Mouse (Mus musculus): Measurements from ENCODE around the gene Treml1. TPM values are rescaled to one million over a fixed set of nuclear protein-coding genes. Genes with fewer than 3 reads are reported as not detected.

Treml1 gene
- total and polyA plus RNA-seq, 3 experiments = 0.96 to 1.7 TPM; not detected in 1

- peak overlapping the region; percentile 65 to 74 for H3K4me3 ChIP-seq (ENCODE audit: control insufficient read depth in 1 of 2, insufficient read depth in 1 of 2, low read depth in 2 of 2, low read length in 2 of 2)
- DNase-seq (ENCODE audit: low read depth, low spot score) = no peak
- no peaks in the 10 kb centered on the region for H3K9me3 ChIP-seq (replicated peaks; ENCODE audit: insufficient read depth, low read length)
- peaks cover 0 to 36% of the 10 kb centered on the region in 2 experiments; a peak in 3 of 4 replicates for H3K36me3 ChIP-seq (ENCODE audit: control insufficient read depth in 1 of 2, insufficient read depth in 2 of 2, low read length in 2 of 2)
- peak overlapping the region; percentile 100 for H3K27ac ChIP-seq (ENCODE audit: control insufficient read depth, low read depth, low read length)
- H3K4me1 ChIP-seq (ENCODE audit: control insufficient read depth in 1 of 2, insufficient read depth in 2 of 2, low read length in 2 of 2) = peaks cover 3 to 19% of the 10 kb centered on the region in 2 experiments
- peak overlapping the region; percentile 96 for H3K9ac ChIP-seq (ENCODE audit: control insufficient read depth, low read depth, low read length, poor library complexity, severe bottlenecking)
- peaks cover 51% of the 10 kb centered on the region for H3K79me2 ChIP-seq (ENCODE audit: control insufficient read depth, insufficient read depth, low read length, poor library complexity)
- no peaks in the 10 kb centered on the region for H3K27me3 ChIP-seq (ENCODE audit: control insufficient read depth in 1 of 2, insufficient read depth in 2 of 2, low read length in 2 of 2)
- 0 out of 2 replicates have a peak, but pooled peaks have one; percentile 62 for TF ChIP-seq CHD1 (IDR thresholded peaks at IDR 0.05; ENCODE audit: low read depth, low read length)
- TF ChIP-seq ZNF384 (IDR thresholded peaks at IDR 0.05; ENCODE audit: low read depth, low read length) = no peak
- no peak for TF ChIP-seq SMC3 (IDR thresholded peaks at IDR 0.05; ENCODE audit: low read depth, low read length)
- TF ChIP-seq UBTF (IDR thresholded peaks at IDR 0.05; ENCODE audit: borderline replicate concordance, insufficient read depth, low read depth, low read length) = no peak
- peak; percentile 35 for TF ChIP-seq MAX (IDR thresholded peaks at IDR 0.05; ENCODE audit: low read length)
- TF ChIP-seq HCFC1 (IDR thresholded peaks at IDR 0.05; ENCODE audit: low read depth, low read length) = no peak
- TF ChIP-seq POLR2AphosphoS2 (IDR thresholded peaks at IDR 0.05; ENCODE audit: low read length) = no peak
- TF ChIP-seq RCOR1 (IDR thresholded peaks at IDR 0.05; ENCODE audit: low read depth, low read length) = no peak
- TF ChIP-seq USF2 (IDR thresholded peaks at IDR 0.05; ENCODE audit: borderline replicate concordance in 1 of 2, insufficient read depth in 1 of 2, low read depth in 1 of 2, low read length in 2 of 2) = no peak
- TF ChIP-seq JUND (IDR thresholded peaks at IDR 0.05; ENCODE audit: low read depth, low read length) = no peak
- peak; percentile 80; the same call in 1 of the 2 replicates for TF ChIP-seq ZMIZ1 (IDR thresholded peaks at IDR 0.05; ENCODE audit: low read depth, low read length)
- TF ChIP-seq CTCF (IDR thresholded peaks at IDR 0.05 in 2 of 3, conservative IDR thresholded peaks at IDR 0.05 in 1 of 3; ENCODE audit: control insufficient read depth in 1 of 3, insufficient read depth in 1 of 3, low read depth in 2 of 3, low read length in 3 of 3, poor library complexity in 1 of 3, severe bottlenecking in 1 of 3) = no peak
- TF ChIP-seq KAT2A (conservative IDR thresholded peaks at IDR 0.05; ENCODE audit: low read depth, low read length) = no peak; the same call in 1 of the 2 replicates
- TF ChIP-seq POLR2A (IDR thresholded peaks at IDR 0.05; ENCODE audit: control insufficient read depth in 1 of 2, insufficient read depth in 1 of 2, low read depth in 1 of 2, low read length in 2 of 2, poor library complexity in 1 of 2) = peak; percentile 66 to 85; a peak in 3 of 4 replicates
- TF ChIP-seq RAD21 (IDR thresholded peaks at IDR 0.05; ENCODE audit: low read depth, low read length) = no peak
- TF ChIP-seq MAZ (IDR thresholded peaks at IDR 0.05; ENCODE audit: low read depth, low read length) = no peak
- TF ChIP-seq BHLHE40 (IDR thresholded peaks at IDR 0.05; ENCODE audit: borderline replicate concordance, low read depth, low read length) = no peak
- TF ChIP-seq GATA1 (IDR thresholded peaks at IDR 0.05; ENCODE audit: low read depth, low read length) = peak; percentile 68
- TF ChIP-seq MEF2A (IDR thresholded peaks at IDR 0.05; ENCODE audit: extremely low read depth, insufficient replicate concordance, low read depth, low read length, poor library complexity, severe bottlenecking) = no peak
- TF ChIP-seq EP300 (IDR thresholded peaks at IDR 0.05; ENCODE audit: low read depth in 1 of 2, low read length in 2 of 2) = peak in 1 of 2 experiments; percentile 41; a peak in 2 of 4 replicates
- TF ChIP-seq CHD2 (IDR thresholded peaks at IDR 0.05; ENCODE audit: low read length) = no peak
- TF ChIP-seq TBP (IDR thresholded peaks at IDR 0.05; ENCODE audit: low read depth, low read length) = no peak
- TF ChIP-seq E2F4 (IDR thresholded peaks at IDR 0.05; ENCODE audit: borderline replicate concordance, low read depth, low read length) = peak; percentile 42; the same call in 1 of the 2 replicates
- no peak for TF ChIP-seq ZC3H11A (IDR thresholded peaks at IDR 0.05; ENCODE audit: low read depth, low read length)
- TF ChIP-seq MYC (IDR thresholded peaks at IDR 0.05; ENCODE audit: low read depth, low read length) = 0 out of 2 replicates have a peak, but pooled peaks have one; percentile 57
- TF ChIP-seq SIN3A (IDR thresholded peaks at IDR 0.05; ENCODE audit: low read length) = peak; percentile 89
- TF ChIP-seq NRF1 (IDR thresholded peaks at IDR 0.05; ENCODE audit: insufficient read depth, low read depth, low read length, poor library complexity, severe bottlenecking) = no peak
- no peak for TF ChIP-seq MAFK (IDR thresholded peaks at IDR 0.05; ENCODE audit: borderline replicate concordance, low read depth, low read length)
- peak; percentile 84; the same call in 1 of the 2 replicates for TF ChIP-seq POLR2AphosphoS5 (IDR thresholded peaks at IDR 0.05; ENCODE audit: borderline replicate concordance, low read depth, low read length)
- TF ChIP-seq MXI1 (IDR thresholded peaks at IDR 0.05; ENCODE audit: low read depth, low read length) = peak; percentile 84
- TF ChIP-seq TCF12 (IDR thresholded peaks at IDR 0.05; ENCODE audit: low read depth, low read length) = peak; percentile 3; the same call in 1 of the 2 replicates
- no peak for TF ChIP-seq ZKSCAN1 (IDR thresholded peaks at IDR 0.05; ENCODE audit: low read depth, low read length)
- peak; percentile 79 for TF ChIP-seq NELFE (IDR thresholded peaks at IDR 0.05; ENCODE audit: low read depth, low read length)
- TF ChIP-seq ETS1 (IDR thresholded peaks at IDR 0.05; ENCODE audit: low read depth, low read length) = peak; percentile 55; the same call in 1 of the 2 replicates
- no peak for TF ChIP-seq GABPA (IDR thresholded peaks at IDR 0.05; ENCODE audit: low read depth, low read length)
- no peak for TF ChIP-seq USF1 (IDR thresholded peaks at IDR 0.05; ENCODE audit: low read depth, low read length)
- no peak for TF ChIP-seq TAL1 (IDR thresholded peaks at IDR 0.05; ENCODE audit: low read length)
Observed at GRCm38 (mm10) chr17:48410299-48410785, 50.6 kb downstream of the Treml1 start.

All from MEL (cell line).